Mouse (Mus musculus) ES-Bruce4 (cell line): ENCODE data around the gene Slc16a9. TPM values are rescaled to one million over a fixed set of nuclear protein-coding genes. Genes with fewer than 3 reads are reported as not detected.

ENCODE experiments used
- H3K27ac ChIP-seq: 2 replicates; pipeline ENCODE4 v1.5.1; 2012; ENCODE audit warnings: low read length, inconsistent platforms; ENCODE audit not compliant: insufficient read depth
- H3K27me3 ChIP-seq: 2 replicates; pipeline ENCODE4 v1.6.1; 2012; ENCODE audit warnings: mild to moderate bottlenecking, low read length, inconsistent platforms; ENCODE audit not compliant: control insufficient read depth, poor library complexity, insufficient read depth, severe bottlenecking
- H3K36me3 ChIP-seq: 2 replicates; pipeline ENCODE4 v1.6.1; 2012; ENCODE audit warnings: inconsistent platforms, mild to moderate bottlenecking, low read length, moderate library complexity; ENCODE audit not compliant: control insufficient read depth, poor library complexity, insufficient read depth, severe bottlenecking
- H3K4me1 ChIP-seq: one replicate; pipeline ENCODE4 v1.8.1; 2011; ENCODE audit warnings: low read length; ENCODE audit not compliant: control insufficient read depth, insufficient read depth
- H3K4me3 ChIP-seq: 2 replicates; pipeline ENCODE4 v1.5.1; 2011; ENCODE audit warnings: low read depth, mild to moderate bottlenecking, low read length
- H3K9ac ChIP-seq: 2 replicates; pipeline ENCODE4 v1.6.1; 2012; ENCODE audit warnings: low read depth, mild to moderate bottlenecking, inconsistent platforms; ENCODE audit not compliant: poor library complexity, severe bottlenecking
- H3K9me3 ChIP-seq: replicated peaks from 2 replicates; pipeline ENCODE4 v1.6.1; 2012; ENCODE audit warnings: mild to moderate bottlenecking, low read length, inconsistent platforms; ENCODE audit not compliant: control insufficient read depth, poor library complexity, insufficient read depth, severe bottlenecking
- CTCF ChIP-seq: IDR thresholded peaks from one replicate; pipeline ENCODE4 v1.8.1; 2011; ENCODE audit warnings: low read depth, low read length
- EP300 ChIP-seq: IDR thresholded peaks from 2 replicates; pipeline ENCODE4 v1.6.1; 2011; ENCODE audit warnings: low read depth, low read length; ENCODE audit not compliant: insufficient read depth
- POLR2A ChIP-seq: IDR thresholded peaks from one replicate; pipeline ENCODE4 v1.8.1; 2011; ENCODE audit warnings: low read length; ENCODE audit not compliant: insufficient read depth
- polyA plus RNA-seq: library from polyadenylated mRNA; stranded (reverse); fragments of >200 nt; gene quantifications from 2 replicates; pipeline ENCODE4 v1.2.4, GENCODE M21; 2011; ENCODE audit warnings: low read depth; ENCODE audit not compliant: missing spikeins, insufficient read depth, insufficient read length

Slc16a9 gene
- polyA plus RNA-seq, 1 experiment: 5.2 TPM

- Histone ChIP-seq H3K27me3 (no peaks in the 10 kb centered on the region), H3K36me3 (no peaks in the 10 kb centered on the region), H3K4me1 (peaks cover 1% of the 10 kb centered on the region), H3K9me3 (peaks cover 14% of the 10 kb centered on the region), H3K9ac (no peak overlapping the region), H3K27ac (no peak overlapping the region), H3K4me3 (no peak overlapping the region)
- TF ChIP-seq POLR2A (no peak), CTCF (no peak), EP300 (no peak)
Measured at GRCm38 (mm10) chr10:70328139-70328538, 83.2 kb downstream of the Slc16a9 start.

Other genes starting within 250 kb of the Slc16a9 start
- 57.6 and 61.8 TPM in 2 replicates for gene Ccdc6, start 148.0 kb upstream of the Slc16a9 start, polyA plus RNA-seq
- not detected in 2 replicates for gene Mrln, start 40.4 kb upstream of the Slc16a9 start, polyA plus RNA-seq
- gene Fam13c, start 195.4 kb downstream of the Slc16a9 start, polyA plus RNA-seq: 22.4 and 22.6 TPM in 2 replicates